In the genomic region with DNA sequence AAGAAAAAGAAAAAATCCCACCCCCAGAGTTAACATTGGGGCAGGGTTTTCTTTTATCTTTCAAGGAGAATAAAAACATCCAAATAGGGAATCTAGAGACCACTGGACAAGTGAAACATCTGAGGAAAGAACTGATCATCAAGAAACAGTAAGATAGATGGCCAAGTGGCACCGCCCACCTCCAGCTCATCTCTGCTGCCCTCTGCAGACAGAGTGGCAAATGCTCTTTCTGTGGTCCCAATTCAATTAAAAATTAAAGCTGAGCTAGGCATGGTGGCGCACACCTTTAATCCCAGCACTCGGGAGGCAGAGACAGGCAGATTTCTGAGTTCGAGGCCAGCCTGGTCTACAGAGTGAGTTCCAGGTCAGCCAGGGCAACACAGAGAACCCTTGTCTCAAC, we compare ENCODE assay signal across 8 mouse cellular contexts. TPM values are rescaled to one million over a fixed set of nuclear protein-coding genes. Genes with fewer than 3 reads are reported as not detected.
DNase-seq lines count a peak whose midpoint lies in the region; ATAC-seq lines count a peak whose summit lies in the region.

No protein-coding gene starts in this region.

- no peak overlapping the region for H3K27ac ChIP-seq in hindbrain, embryonic 12.5 days
- no peak overlapping the region for H3K27ac ChIP-seq in forebrain, embryonic 14.5 days (ENCODE audit: low read depth, low read length)

- H3K4me2 ChIP-seq in hindbrain, embryonic 12.5 days (replicated peaks) = no peak overlapping the region
- H3K4me2 ChIP-seq in forebrain, embryonic 14.5 days (ENCODE audit: low read length) = no peak overlapping the region

- WGBS in hindbrain, embryonic 12.5 days = 89% methylated on average over 4 of the region's 4 CpGs
- 96% methylated on average over 4 of the region's 4 CpGs for WGBS in forebrain, embryonic 14.5 days

- H3K36me3 ChIP-seq in hindbrain, embryonic 12.5 days = peaks cover 20% of the 10 kb centered on the region
- H3K36me3 ChIP-seq in forebrain, embryonic 14.5 days (ENCODE audit: control insufficient read depth, insufficient read depth, low read length) = peaks cover 10% of the 10 kb centered on the region

- no peak overlapping the region for H3K9ac ChIP-seq in hindbrain, embryonic 12.5 days
- H3K9ac ChIP-seq in forebrain, embryonic 14.5 days (ENCODE audit: low read length) = no peak overlapping the region

- no peak for ATAC-seq in hindbrain, embryonic 12.5 days (ENCODE audit: low FRiP score)
- ATAC-seq in forebrain, embryonic 14.5 days = no peak

- H3K9me3 ChIP-seq in hindbrain, embryonic 12.5 days (replicated peaks) = no peaks in the 10 kb centered on the region
- H3K9me3 ChIP-seq in forebrain, embryonic 14.5 days (replicated peaks; ENCODE audit: control insufficient read depth, low read length) = no peaks in the 10 kb centered on the region; the same call in 1 of the 2 replicates

- no peaks in the 10 kb centered on the region for H3K27me3 ChIP-seq in hindbrain, embryonic 12.5 days
- no peaks in the 10 kb centered on the region for H3K27me3 ChIP-seq in forebrain, embryonic 14.5 days (replicated peaks; ENCODE audit: control insufficient read depth, insufficient read depth, low read length)

- H3K4me1 ChIP-seq in hindbrain, embryonic 12.5 days = no peaks in the 10 kb centered on the region
- H3K4me1 ChIP-seq in forebrain, embryonic 14.5 days (ENCODE audit: control insufficient read depth, insufficient read depth, low read length) = no peaks in the 10 kb centered on the region

- H3K4me3 ChIP-seq in hindbrain, embryonic 12.5 days = no peak overlapping the region
- H3K4me3 ChIP-seq in forebrain, embryonic 14.5 days (ENCODE audit: low read depth, low read length) = no peak overlapping the region

- DNase-seq in adrenal gland, adult (ENCODE audit: inconsistent age in 2 of 2, low spot score in 1 of 2) = peak; percentile 28 to 73
- no peak for DNase-seq in adrenal gland, adult 8-10 months
- DNase-seq in retina, postnatal 1 day = peak; percentile 6
- DNase-seq in retina, embryonic 14.5 days (ENCODE audit: low spot score) = no peak
- DNase-seq in lung, adult 18-20 months = peak; percentile 12 to 22
- peak; percentile 63 for DNase-seq in thymus, postnatal 4 days
- DNase-seq in forebrain, embryonic 14.5 days (ENCODE audit: low spot score) = no peak

RNA-seq across cellular contexts. Expression of a gene that starts 16.6 kb away (rescaled TPM):
- total RNA-seq in adrenal gland, adult 8-10 months (2022) = 10 to 100 TPM; 13.5 to 56.8 (median 26.1) TPM
- 18.4 and 19.6 TPM in 2 replicates for polyA plus RNA-seq in hindbrain, embryonic 12.5 days (2016; fragmentation: Nextera tagmentation; extraction: Ambion mirVana)
- 23.0 and 25.9 TPM in 2 replicates for polyA plus RNA-seq in forebrain, embryonic 14.5 days (2014; fragmentation: Nextera tagmentation; extraction: Ambion mirVana)

RNA-seq across cellular contexts. Expression of a gene that starts 45.0 kb away (rescaled TPM):
- total RNA-seq in adrenal gland, adult 8-10 months (2022) = 100 to 1,000 TPM; 162 to 193 (median 173) TPM
- polyA plus RNA-seq in hindbrain, embryonic 12.5 days (2016; fragmentation: Nextera tagmentation; extraction: Ambion mirVana) = 235 and 241 TPM in 2 replicates
- 259 and 289 TPM in 2 replicates for polyA plus RNA-seq in forebrain, embryonic 14.5 days (2014; fragmentation: Nextera tagmentation; extraction: Ambion mirVana)

RNA-seq across cellular contexts. Expression of a gene that starts 51.6 kb away (rescaled TPM):
- 10 to 100 TPM; 44.4 to 51.6 (median 48.7) TPM for total RNA-seq in adrenal gland, adult 8-10 months (2022)
- 123 and 128 TPM in 2 replicates for polyA plus RNA-seq in hindbrain, embryonic 12.5 days (2016; fragmentation: Nextera tagmentation; extraction: Ambion mirVana)
- 114 and 117 TPM in 2 replicates for polyA plus RNA-seq in forebrain, embryonic 14.5 days (2014; fragmentation: Nextera tagmentation; extraction: Ambion mirVana)

RNA-seq across cellular contexts. Expression of a gene that starts 54.6 kb away (rescaled TPM):
- total RNA-seq in adrenal gland, adult 8-10 months (2022) = 10 to 100 TPM; 55.4 to 77.4 (median 62.0) TPM
- polyA plus RNA-seq in hindbrain, embryonic 12.5 days (2016; fragmentation: Nextera tagmentation; extraction: Ambion mirVana) = 52.1 and 54.2 TPM in 2 replicates
- polyA plus RNA-seq in forebrain, embryonic 14.5 days (2014; fragmentation: Nextera tagmentation; extraction: Ambion mirVana) = 57.4 and 72.5 TPM in 2 replicates

Comparison
In these comparisons a context has a peak if more than half of its experiments do, and no peak if none do; other contexts are left out.
1. DNase-seq: peak in adrenal gland, adult (2 of 2), retina, postnatal 1 day (single experiment), lung, adult 18-20 months (2 of 2) and thymus, postnatal 4 days (single experiment); none in adrenal gland, adult 8-10 months (single experiment), retina, embryonic 14.5 days (single experiment) and forebrain, embryonic 14.5 days (single experiment).